In the genomic region with DNA sequence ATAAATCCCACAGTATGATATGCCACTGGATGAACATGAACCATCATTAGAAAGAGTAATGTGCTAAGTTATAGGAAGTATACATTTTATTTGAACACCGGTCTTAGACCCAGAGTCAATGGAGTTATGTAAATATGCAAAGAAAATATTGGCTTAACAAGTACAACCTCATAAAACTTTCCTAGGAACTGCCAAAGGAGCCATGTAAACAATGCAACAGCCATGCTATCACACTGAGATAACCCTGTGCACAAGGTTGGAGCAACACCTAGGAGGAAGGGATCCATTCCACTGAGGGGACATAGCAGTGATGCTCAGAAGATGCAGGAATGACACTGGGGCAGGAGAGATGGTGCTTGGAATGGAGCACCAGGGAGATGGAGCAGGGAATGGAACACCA, we compare ENCODE assay signal across 23 mouse cellular contexts. TPM values are rescaled to one million over a fixed set of nuclear protein-coding genes. Genes with fewer than 3 reads are reported as not detected.
"Had no signal": no experiment of that assay in that cellular context is flagged by ENCODE, and none has a peak within 500 bp of the region (broad histone marks: within the 10 kb centered on the region; RNA-seq: fewer than 3 reads in every experiment).

No protein-coding gene starts in this region.

- H3K9me3 ChIP-seq: liver, embryonic 12.5 days; midbrain, embryonic 12.5 days; neural tube, embryonic 13.5 days; neural tube, embryonic 15.5 days had no signal

- H3K27me3 ChIP-seq: liver, embryonic 12.5 days; midbrain, embryonic 12.5 days; neural tube, embryonic 13.5 days; neural tube, embryonic 15.5 days had no signal

- H3K36me3 ChIP-seq: liver, embryonic 12.5 days; midbrain, embryonic 10.5 days; midbrain, embryonic 12.5 days; neural tube, embryonic 13.5 days; neural tube, embryonic 15.5 days had no signal

- H3K4me1 ChIP-seq: liver, embryonic 12.5 days; midbrain, embryonic 12.5 days; neural tube, embryonic 13.5 days; neural tube, embryonic 15.5 days had no signal

- H3K4me3 ChIP-seq: liver, embryonic 12.5 days; midbrain, embryonic 10.5 days; midbrain, embryonic 12.5 days; myocyte; neural tube, embryonic 13.5 days; neural tube, embryonic 15.5 days had no signal

- H3K9ac ChIP-seq: liver, embryonic 12.5 days; liver, embryonic 14.5 days; lung, embryonic 14.5 days; midbrain, embryonic 12.5 days; neural tube, embryonic 13.5 days; neural tube, embryonic 15.5 days had no signal

- H3K4me2 ChIP-seq: liver, embryonic 12.5 days; lung, embryonic 14.5 days; midbrain, embryonic 12.5 days; neural tube, embryonic 13.5 days; neural tube, embryonic 15.5 days had no signal

- ATAC-seq: liver, embryonic 12.5 days; midbrain, embryonic 16.5 days had no signal

- DNase-seq: lung, adult 18-20 months; lung, embryonic 14.5 days; lung, postnatal 10 days; lung, postnatal 4 days; midbrain, embryonic 14.5 days; right cerebral cortex, adult 18-20 months; right cerebral cortex, postnatal 25 days; right cerebral cortex, postnatal 4 days; spleen, adult 18-20 months; thymus, adult 18-20 months; thymus, postnatal 36 days had no signal

- H3K27ac ChIP-seq: liver, embryonic 12.5 days; liver, embryonic 14.5 days; midbrain, embryonic 10.5 days; midbrain, embryonic 12.5 days; neural tube, embryonic 13.5 days; neural tube, embryonic 15.5 days had no signal

RNA-seq across cellular contexts. Expression of gene Itln1, which starts 21.3 kb away (rescaled TPM):
- total RNA-seq: megakaryocyte-erythroid progenitor cell, adult 5-6 weeks had no signal
- polyA plus RNA-seq: liver, embryonic 12.5 days; liver, embryonic 14.5 days; liver, embryonic 16.5 days; lung, embryonic 14.5 days; lung, embryonic 16.5 days; midbrain, embryonic 10.5 days; midbrain, embryonic 12.5 days; midbrain, embryonic 14.5 days; midbrain, embryonic 16.5 days; myocyte; neural tube, embryonic 11.5 days; neural tube, embryonic 13.5 days; neural tube, embryonic 15.5 days had no signal

RNA-seq across cellular contexts. Expression of gene Cd244a, which starts 45.2 kb away (rescaled TPM):
- polyA plus RNA-seq: lung, embryonic 14.5 days; midbrain, embryonic 10.5 days; midbrain, embryonic 12.5 days; midbrain, embryonic 16.5 days; neural tube, embryonic 13.5 days had no signal
